Mouse (Mus musculus) kidney, postnatal 14 days (tissue): Measurements from ENCODE around the gene Slc35b4.

Experiments
- DNase-seq: peaks from one replicate; pipeline ENCODE4 v3.0.0; 2022; ENCODE audit warnings: mixed read lengths

Slc35b4 gene

DNA sequence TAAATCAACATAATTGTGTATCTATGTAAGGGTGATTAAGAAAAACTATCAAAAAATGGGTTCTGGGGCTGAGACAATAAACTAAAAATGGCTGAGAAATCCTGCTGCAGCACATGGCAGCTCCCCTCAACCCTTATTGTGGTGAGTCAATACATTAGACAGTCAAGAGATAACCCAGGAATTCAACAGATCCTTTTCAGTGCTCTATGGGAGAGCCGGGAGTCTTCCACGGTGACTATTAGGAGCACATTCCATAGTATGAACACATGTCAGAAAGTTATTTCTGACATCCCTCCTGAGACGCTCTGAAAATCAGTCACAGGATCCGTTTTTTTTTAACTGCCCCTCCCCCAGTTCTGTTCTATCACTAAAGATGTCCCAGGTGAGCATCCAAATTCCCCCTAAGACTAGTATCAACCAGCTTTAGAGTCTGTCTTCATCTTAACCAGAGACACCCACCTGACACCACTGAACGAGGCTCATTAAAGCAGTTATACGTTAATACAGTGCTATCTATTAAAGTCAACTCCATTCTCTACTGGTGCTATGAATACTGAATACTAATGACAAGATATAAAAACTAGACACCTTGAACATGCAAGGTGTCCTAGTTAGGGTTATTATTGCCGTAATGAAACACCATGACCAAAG, 5.9 kb downstream of the Slc35b4 start:
- DNase-seq = no peak

- no peak for DNase-seq
Observed at GRCm38 (mm10) chr6:34168834-34169233, 8.1 kb downstream of the Slc35b4 start.

- no peak for DNase-seq
Observed at GRCm38 (mm10) chr6:34163014-34163413, 13.9 kb downstream of the Slc35b4 start.

- no peak for DNase-seq
Observed at GRCm38 (mm10) chr6:34162607-34163006, 14.3 kb downstream of the Slc35b4 start.

- DNase-seq = no peak
Observed at GRCm38 (mm10) chr6:34161511-34161910, 15.4 kb downstream of the Slc35b4 start.

- no peak for DNase-seq
Observed at GRCm38 (mm10) chr6:34160816-34161310, 16.0 kb downstream of the Slc35b4 start.

- no peak for DNase-seq
Observed at GRCm38 (mm10) chr6:34159998-34160815, 16.7 kb downstream of the Slc35b4 start.

- no peak for DNase-seq
Observed at GRCm38 (mm10) chr6:34156841-34157748, 19.8 kb downstream of the Slc35b4 start.

- peak; percentile 62 for DNase-seq
Observed at GRCm38 (mm10) chr6:34156057-34156456, 20.9 kb downstream of the Slc35b4 start.

DNA sequence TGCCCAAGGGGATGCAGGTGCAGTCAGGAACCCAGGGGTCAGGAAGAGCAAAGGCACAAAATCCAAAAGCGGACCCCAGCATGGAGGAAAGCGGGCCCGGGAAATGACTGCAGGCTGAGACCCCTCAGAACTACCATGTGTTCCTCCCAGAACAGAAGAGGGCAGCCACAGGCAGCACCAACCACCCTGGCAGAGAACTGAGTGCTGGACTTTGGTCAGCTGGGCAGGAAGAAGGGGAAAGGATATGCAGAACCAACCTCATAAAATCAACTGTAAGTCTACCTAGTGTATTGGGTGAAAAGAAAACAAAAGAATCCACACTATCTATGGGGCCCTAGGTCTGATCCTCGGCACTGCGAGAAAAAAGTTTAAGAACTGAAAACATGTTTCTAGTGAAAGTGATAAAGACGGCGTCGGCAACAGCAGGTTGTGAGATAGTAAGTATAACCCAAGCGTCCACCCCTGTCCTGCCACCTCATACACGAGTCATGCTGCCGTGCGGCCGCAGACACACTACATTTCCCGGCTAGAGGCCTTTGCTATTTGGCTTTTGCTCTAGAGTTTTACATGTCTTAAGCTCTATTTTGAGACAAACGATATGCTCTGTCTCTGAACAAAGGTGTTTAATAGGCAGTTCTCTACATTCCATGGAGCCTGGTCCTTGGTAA, 21.6 kb downstream of the Slc35b4 start:
- DNase-seq = no peak

- peak; percentile 85 for DNase-seq
Observed at GRCm38 (mm10) chr6:34154202-34154601, 22.7 kb downstream of the Slc35b4 start.

DNA sequence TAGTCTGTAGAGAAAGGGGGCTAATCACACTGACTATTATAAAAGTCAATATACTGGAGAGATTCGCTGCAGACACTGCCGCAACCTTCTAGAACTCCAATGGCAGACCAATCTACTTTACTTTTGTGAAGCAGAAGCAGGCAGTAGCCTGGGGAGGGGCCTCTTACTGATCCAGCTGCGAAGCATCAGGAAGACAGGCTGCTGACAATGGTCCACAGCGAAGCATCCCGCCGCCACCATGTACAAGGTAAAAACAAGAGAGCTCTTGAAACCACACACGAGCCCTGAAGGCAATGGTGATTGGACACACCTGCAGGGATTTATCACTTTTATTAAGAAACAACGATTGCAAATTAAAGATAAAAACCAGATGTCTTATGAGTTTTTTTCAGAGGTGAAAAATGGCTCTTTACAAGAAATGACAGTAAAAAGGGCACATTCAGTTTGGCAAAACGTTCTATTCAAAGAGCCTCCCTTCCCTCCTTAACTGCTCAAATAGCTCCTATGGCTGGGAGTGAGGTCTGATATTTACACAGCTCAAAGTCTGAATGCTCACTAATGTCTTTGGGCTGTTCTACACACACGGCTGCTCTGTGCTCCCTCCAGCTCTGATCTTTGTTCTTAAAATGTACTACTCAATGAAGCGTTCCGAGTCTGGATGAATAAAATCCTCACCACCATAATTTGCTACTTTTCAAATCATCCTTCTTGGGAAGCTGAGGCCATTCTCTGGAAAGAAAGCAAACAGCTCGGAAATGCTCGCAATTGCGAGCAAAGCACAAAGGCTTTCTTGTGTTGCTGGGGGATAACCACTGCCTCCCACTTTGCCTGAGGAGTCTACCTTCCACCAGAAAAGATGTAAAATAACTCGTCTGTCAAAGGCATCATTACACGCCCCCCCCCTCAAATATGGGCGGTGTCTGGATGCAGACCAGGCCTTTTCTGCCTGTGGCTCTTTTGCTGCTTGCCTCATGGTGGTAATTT, 23.6 kb downstream of the Slc35b4 start:
- no peak for DNase-seq

GRCm38 (mm10) chr6:34149821-34150220, 27.1 kb downstream of the Slc35b4 start:
- DNase-seq = no peak

DNA sequence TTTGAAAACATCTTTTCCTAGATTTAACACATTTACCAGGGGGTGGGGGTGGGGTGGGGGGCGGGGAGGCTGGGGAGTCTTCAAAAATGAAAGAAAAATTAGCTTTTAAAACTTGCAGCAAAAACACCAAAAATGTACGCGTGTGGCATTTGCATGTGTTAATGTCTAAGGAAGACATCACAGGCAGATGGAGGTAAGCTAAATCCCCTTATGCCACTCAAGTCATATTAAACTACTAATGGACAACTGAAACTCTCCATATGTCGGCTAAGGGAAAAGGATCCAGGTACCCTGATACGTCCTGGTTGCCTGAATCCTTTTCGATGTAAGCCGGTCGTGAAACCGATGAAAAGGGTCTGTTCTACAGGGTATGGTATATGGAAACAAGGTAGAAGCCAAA, 27.8 kb downstream of the Slc35b4 start:
- no peak for DNase-seq

- DNase-seq = no peak
Observed at GRCm38 (mm10) chr6:34148639-34149038, 28.3 kb downstream of the Slc35b4 start.

DNA sequence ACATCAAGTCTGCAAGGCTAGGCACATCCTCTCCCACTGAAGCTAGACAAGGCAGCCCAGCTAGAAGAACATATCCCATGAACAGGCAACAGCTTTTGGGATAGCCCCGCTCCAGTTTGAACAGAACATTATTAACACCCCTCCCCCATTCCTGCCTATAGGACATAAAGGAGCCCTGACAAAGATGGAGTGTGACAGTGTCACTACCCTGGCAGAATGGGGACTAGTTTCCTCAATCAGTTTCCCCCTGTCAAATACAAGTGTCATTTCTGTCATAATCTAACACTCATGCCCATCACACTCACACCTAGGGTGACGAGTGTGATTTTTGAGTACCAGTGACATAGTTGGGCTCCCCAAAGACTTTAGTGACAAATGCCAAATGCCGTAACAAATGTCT, 28.9 kb downstream of the Slc35b4 start:
- no peak for DNase-seq

DNA sequence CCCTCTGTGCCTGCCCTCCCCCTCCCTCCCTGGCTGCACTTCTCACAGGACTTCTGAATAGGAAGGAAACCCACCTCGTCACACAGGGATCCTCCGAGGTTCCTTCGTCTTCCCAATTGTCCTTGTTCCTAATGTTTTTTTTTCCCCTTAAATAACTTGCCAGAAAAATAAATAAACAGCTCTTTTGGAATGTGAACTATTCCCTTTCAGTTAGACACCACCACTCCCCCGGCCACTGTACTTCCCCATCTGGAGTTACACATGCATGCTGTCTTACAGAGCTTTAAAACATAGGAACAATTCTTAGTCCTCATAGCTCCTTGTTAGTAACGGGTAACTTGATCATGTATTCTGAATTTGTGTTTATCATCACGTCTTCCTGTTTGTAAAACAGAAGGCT, 30.9 kb downstream of the Slc35b4 start:
- peak; percentile 25 for DNase-seq

DNA sequence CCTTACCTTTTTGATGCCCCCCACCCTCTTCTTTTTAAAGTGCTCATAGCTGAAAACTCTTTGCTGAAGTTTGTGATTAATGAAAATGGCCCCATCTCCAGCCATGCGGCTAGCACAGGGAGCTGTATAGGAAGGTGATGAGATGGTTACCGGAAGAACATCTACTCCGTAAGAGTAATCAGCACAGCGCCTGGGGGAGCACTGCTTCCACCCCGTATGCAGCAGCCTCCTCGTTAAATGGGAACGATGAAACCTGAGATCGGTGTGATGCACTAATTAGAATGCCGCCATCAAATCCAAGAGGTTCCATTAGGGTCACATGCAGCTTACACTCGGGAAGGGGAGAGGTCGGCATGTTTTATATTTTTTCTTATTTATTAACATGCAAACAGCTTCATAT, 34.0 kb downstream of the Slc35b4 start:
- no peak for DNase-seq

- DNase-seq = no peak
Observed at GRCm38 (mm10) chr6:34138366-34138765, 38.5 kb downstream of the Slc35b4 start.

DNA sequence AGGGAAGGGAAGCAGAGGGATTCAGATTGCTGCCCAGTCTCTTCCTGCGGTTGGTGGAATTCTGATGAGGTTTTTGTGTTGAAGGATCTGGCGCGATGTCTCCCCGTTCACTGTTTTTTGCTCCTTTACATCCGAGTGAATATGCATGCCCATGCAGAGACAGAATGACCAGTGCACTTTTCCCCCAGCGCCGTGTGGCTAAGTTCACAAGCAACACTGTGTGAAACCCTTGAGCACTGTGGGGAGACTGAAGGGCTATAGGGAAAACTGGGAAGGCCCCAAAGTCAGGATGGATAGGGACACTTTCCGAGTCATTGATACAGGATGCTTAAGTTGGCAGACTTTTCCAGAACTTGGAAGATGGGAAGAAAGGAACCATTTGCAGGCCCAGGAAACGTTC, 44.5 kb downstream of the Slc35b4 start:
- DNase-seq = no peak

DNA sequence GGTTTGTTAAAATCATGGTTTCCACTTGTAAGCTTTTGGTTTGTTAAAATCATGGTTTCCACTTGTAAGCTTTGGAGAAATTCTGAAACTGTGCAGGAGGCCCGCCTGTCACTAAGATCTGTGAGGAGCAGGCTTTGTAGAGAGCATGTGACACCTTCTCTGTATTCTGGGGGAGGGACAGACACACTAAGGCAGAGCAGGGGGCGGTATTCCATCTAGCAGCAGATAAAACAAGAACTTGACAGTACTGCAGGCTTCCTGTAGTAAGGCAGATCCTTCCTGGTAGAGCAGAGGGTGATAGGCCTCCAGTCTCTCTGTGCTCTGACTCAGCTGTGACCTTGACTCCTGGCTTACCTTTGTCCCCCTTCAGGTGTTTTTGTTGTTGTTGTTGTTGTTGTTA, 47.6 kb downstream of the Slc35b4 start:
- no peak for DNase-seq
